Mouse (Mus musculus) C2C12 (cell line): ENCODE measurements around the gene Mcfd2. TPM values are rescaled to one million over a fixed set of nuclear protein-coding genes. Genes with fewer than 3 reads are reported as not detected.
A peak's percentile ranks its signal among the peaks of the same experiment; 100 is the strongest.

ENCODE experiments used
- H3K27me3 ChIP-seq: one replicate; pipeline ENCODE4 v1.6.1; 2011; ENCODE audit not compliant: control insufficient read depth, insufficient read depth, insufficient read length
- H3K36me3 ChIP-seq: one replicate; pipeline ENCODE4 v1.6.1; 2011; ENCODE audit not compliant: control insufficient read depth, insufficient read depth
- H3K4me3 ChIP-seq: one replicate; pipeline ENCODE4 v1.5.1; 2011; ENCODE audit warnings: mild to moderate bottlenecking, control low read depth; ENCODE audit not compliant: poor library complexity, insufficient read depth, severe bottlenecking
- H3K79me2 ChIP-seq: one replicate; pipeline ENCODE4 v1.6.1; 2011; ENCODE audit not compliant: control insufficient read depth, insufficient read depth
- H3K79me3 ChIP-seq: one replicate; pipeline ENCODE4 v1.6.1; 2011; ENCODE audit warnings: low read depth, control low read depth
- H3ac ChIP-seq: one replicate; pipeline ENCODE3; 2011; ENCODE audit warnings: low read depth; ENCODE audit not compliant: control insufficient read depth, insufficient read length
- CEBPB ChIP-seq: IDR thresholded peaks from one replicate; pipeline ENCODE4 v1.6.1; 2011; ENCODE audit warnings: low read depth, mild to moderate bottlenecking, control low read depth, moderate library complexity
- CTCF ChIP-seq: IDR thresholded peaks from one replicate; pipeline ENCODE4 v1.5.1; 2011; ENCODE audit not compliant: control insufficient read depth, insufficient read depth, insufficient read length
- FOSL1 ChIP-seq: IDR thresholded peaks from one replicate; pipeline ENCODE4 v1.8.0; 2011; ENCODE audit warnings: mild to moderate bottlenecking, low read length; ENCODE audit not compliant: poor library complexity, insufficient read depth, severe bottlenecking
- MAX ChIP-seq: IDR thresholded peaks from one replicate; pipeline ENCODE4 v1.6.1; 2011; ENCODE audit warnings: mild to moderate bottlenecking, control low read depth
- MYOD1 ChIP-seq: IDR thresholded peaks from one replicate; pipeline ENCODE4 v1.6.1; 2011; ENCODE audit warnings: low read depth; ENCODE audit not compliant: control insufficient read depth, insufficient read length
- MYOG ChIP-seq: IDR thresholded peaks from one replicate; pipeline ENCODE4 v1.6.1; 2011; ENCODE audit not compliant: control insufficient read depth, insufficient read length; ENCODE audit errors: extremely low read depth
- USF1 ChIP-seq: IDR thresholded peaks from one replicate; pipeline ENCODE4 v1.6.1; 2011; ENCODE audit warnings: low read depth, mild to moderate bottlenecking, control low read depth, moderate library complexity
- polyA plus RNA-seq: library from polyadenylated mRNA; unstranded; fragments of >200 nt; fragmentation: generic; extraction: Trizol; gene quantifications from one replicate; pipeline ENCODE4 v1.2.1, GENCODE M21; 2012; ENCODE audit warnings: missing spikeins

Gene Mcfd2
- polyA plus RNA-seq, 1 experiment, result 43.1 TPM

DNA sequence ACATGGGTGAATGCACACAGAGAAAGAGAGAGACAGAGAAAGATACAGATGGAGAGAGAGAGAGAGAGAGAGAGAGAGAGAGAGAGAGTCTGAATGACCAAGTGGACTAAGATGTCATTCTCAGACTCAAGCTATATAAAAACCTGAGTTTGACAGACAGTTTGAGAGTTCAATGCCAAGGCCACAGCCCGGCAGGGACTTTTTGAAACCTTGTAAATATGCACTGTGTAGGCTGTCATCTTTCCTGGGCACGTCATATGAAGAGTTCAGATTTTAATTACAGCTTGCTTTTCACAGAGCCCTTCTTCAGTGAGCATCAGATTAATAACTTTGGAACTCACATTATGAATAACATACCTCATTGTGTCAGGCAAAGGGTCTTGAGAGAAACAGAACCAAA, 55.2 kb downstream of the Mcfd2 start:
- Histone ChIP-seq H3K27me3 (no peaks in the 10 kb centered on the region), H3K4me3 (no peak overlapping the region), H3K79me3 (no peaks in the 10 kb centered on the region), H3K36me3 (no peaks in the 10 kb centered on the region), H3K79me2 (no peaks in the 10 kb centered on the region), H3ac (no peak overlapping the region)
- no peak for TF ChIP-seq CEBPB
- TF ChIP-seq USF1, result no peak
- no peak for TF ChIP-seq MYOD1
- TF ChIP-seq MYOG, result no peak
- no peak for TF ChIP-seq MAX
- TF ChIP-seq FOSL1, result no peak

GRCm38 (mm10) chr17:87206885-87207284, 58.9 kb downstream of the Mcfd2 start:
- no peaks in the 10 kb centered on the region for H3K79me2 ChIP-seq
- peak overlapping the region; percentile 27 for H3ac ChIP-seq
- TF ChIP-seq USF1 (peak; percentile 20), FOSL1 (peak; percentile 94), MYOG (no peak), CEBPB (peak; percentile 76), CTCF (no peak), MAX (peak; percentile 87)

More at GRCm38 (mm10) chr17:87206885-87207284, 58.9 kb downstream of the Mcfd2 start:
- H3K4me3 ChIP-seq, result no peak overlapping the region
- H3K79me3 ChIP-seq, result no peaks in the 10 kb centered on the region
- no peaks in the 10 kb centered on the region for H3K36me3 ChIP-seq
- no peaks in the 10 kb centered on the region for H3K27me3 ChIP-seq

Other genes with a start within 250 kb of the Mcfd2 start
- gene Pigf, start 240.5 kb downstream of the Mcfd2 start, polyA plus RNA-seq, result 29.5 TPM
- gene Cript, start 240.4 kb downstream of the Mcfd2 start, polyA plus RNA-seq, result 45.5 TPM
- 20.1 TPM for gene Socs5, start 158.3 kb downstream of the Mcfd2 start, polyA plus RNA-seq
- 9.8 TPM for gene Ttc7, start 17.0 kb upstream of the Mcfd2 start, polyA plus RNA-seq
- gene Stpg4, start 161.8 kb upstream of the Mcfd2 start, polyA plus RNA-seq, result not detected
- 321 TPM for gene Calm2, start 181.0 kb upstream of the Mcfd2 start, polyA plus RNA-seq